Mouse (Mus musculus) forebrain, embryonic 11.5 days (tissue): ENCODE data around the gene Gck. TPM values are rescaled to one million over a fixed set of nuclear protein-coding genes. Genes with fewer than 3 reads are reported as not detected.

ENCODE experiments used
- ATAC-seq: fragments of 200-750 bp; cut with Nextera tagmentation; replicated peaks from 2 replicates; pipeline ENCODE4 v1.8.0; 2017; ENCODE audit warnings: moderate TSS enrichment; ENCODE audit not compliant: low FRiP score
- DNase-seq: peaks from one replicate; pipeline ENCODE4 v3.0.0-alpha.2; 2017; ENCODE audit warnings: low spot score
- H3K27ac ChIP-seq: fragments of 300-500 bp; sonication (generic); 2 replicates; pipeline ENCODE4 v1.5.1; 2014; ENCODE audit warnings: low read depth, low read length
- H3K27me3 ChIP-seq: fragments of 300-500 bp; sonication (generic); 2 replicates; pipeline ENCODE4 v1.6.1; 2014; ENCODE audit warnings: mild to moderate bottlenecking, low read length, mixed read lengths; ENCODE audit not compliant: control insufficient read depth, insufficient read depth
- H3K36me3 ChIP-seq: fragments of 300-500 bp; sonication (generic); 2 replicates; pipeline ENCODE4 v1.6.1; 2014; ENCODE audit warnings: mild to moderate bottlenecking, low read length, moderate library complexity, mixed read lengths; ENCODE audit not compliant: control insufficient read depth, insufficient read depth
- H3K4me1 ChIP-seq: fragments of 300-500 bp; sonication (generic); replicated peaks from 2 replicates; pipeline ENCODE4 v1.6.1; 2014; ENCODE audit warnings: low read length, mixed read lengths; ENCODE audit not compliant: control insufficient read depth, insufficient read depth
- H3K4me2 ChIP-seq: fragments of 300-500 bp; sonication (generic); 2 replicates; pipeline ENCODE4 v1.6.1; 2014; ENCODE audit warnings: low read depth, mild to moderate bottlenecking, low read length, moderate library complexity, mixed read lengths; ENCODE audit not compliant: severe bottlenecking
- H3K4me3 ChIP-seq: fragments of 300-500 bp; sonication (generic); 2 replicates; pipeline ENCODE4 v1.5.1; 2014; ENCODE audit warnings: low read depth, low read length
- H3K9ac ChIP-seq: fragments of 300-500 bp; sonication (generic); 2 replicates; pipeline ENCODE4 v1.6.1; 2014; ENCODE audit warnings: low read length
- H3K9me3 ChIP-seq: fragments of 300-500 bp; sonication (generic); 2 replicates; pipeline ENCODE4 v1.6.1; 2016; ENCODE audit warnings: low read length, mixed read lengths; ENCODE audit not compliant: control insufficient read depth
- WGBS: fragments of 180-500 bp; shearing (Covaris S2); extraction: QIAGEN DNeasy Blood & Tissue Kit; methylation state at CpG from one replicate; pipeline ENCODE4 v1.1.7; 2014; 5-methylcytosine and 5-hydroxymethylcytosine counted together
- polyA plus RNA-seq: library from polyadenylated mRNA; unstranded; fragments of >200 nt; fragmentation: Nextera tagmentation; extraction: Ambion mirVana; gene quantifications from 2 replicates; pipeline ENCODE4 v1.2.1, GENCODE M21; 2014

The Gck gene
- polyA plus RNA-seq, 1 experiment from 2014 or later: 1.8 TPM

DNA sequence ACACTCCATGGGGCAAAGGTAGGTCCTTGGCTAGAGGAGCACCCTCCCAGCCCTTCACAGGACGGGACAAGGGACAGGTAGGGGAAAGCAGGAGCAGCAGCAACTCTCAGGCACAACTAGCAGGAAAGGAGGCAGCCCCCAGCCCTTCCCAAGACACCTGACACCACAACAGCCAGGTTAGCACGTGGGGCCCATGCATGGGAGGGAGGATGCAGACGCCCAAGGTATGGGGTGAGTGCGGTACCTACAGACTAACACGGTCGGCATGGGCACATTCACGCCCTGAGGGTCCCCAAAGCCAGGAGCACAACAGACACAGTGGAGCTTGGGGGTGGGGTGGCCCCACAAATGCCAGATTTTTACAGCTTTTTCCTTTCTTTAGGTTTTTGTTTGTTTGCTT lies 21.3 kb upstream of the Gck start:
- H3K36me3 ChIP-seq: peaks cover 2% of the 10 kb centered on the region; the same call in 1 of the 2 replicates
- no peak overlapping the region for H3K4me2 ChIP-seq
- H3K4me1 ChIP-seq: no peaks in the 10 kb centered on the region
- H3K4me3 ChIP-seq: no peak overlapping the region
- DNase-seq (no peak), ATAC-seq (no peak)
- WGBS: 59% methylated on average over 7 of the region's 7 CpGs
- H3K27me3 ChIP-seq: no peaks in the 10 kb centered on the region
- H3K9ac ChIP-seq: no peak overlapping the region
- no peaks in the 10 kb centered on the region for H3K9me3 ChIP-seq
- H3K27ac ChIP-seq: no peak overlapping the region

DNA sequence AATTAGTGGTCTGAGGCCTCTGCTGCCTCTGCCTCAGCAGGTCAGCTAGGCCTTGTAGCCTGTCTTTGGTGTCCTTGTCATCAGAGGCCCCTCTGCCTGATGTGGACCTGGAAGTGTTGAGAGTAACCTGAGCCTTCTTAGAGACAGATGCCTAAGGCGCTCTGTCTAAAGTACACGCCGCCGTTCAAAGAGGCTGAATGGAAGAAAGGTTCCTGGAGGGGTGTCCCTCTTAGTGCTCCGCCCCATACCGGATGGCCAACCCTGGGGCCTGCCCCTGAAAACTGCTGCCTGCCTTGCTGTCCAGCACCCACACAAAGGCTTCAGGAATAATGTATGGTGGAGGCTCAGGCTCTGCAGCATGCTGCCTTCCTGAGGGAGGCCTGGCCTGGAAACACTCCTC lies 18.3 kb upstream of the Gck start:
- Histone ChIP-seq H3K4me2 (no peak overlapping the region), H3K36me3 (peaks cover 5% of the 10 kb centered on the region)
- DNase-seq: no peak

DNA sequence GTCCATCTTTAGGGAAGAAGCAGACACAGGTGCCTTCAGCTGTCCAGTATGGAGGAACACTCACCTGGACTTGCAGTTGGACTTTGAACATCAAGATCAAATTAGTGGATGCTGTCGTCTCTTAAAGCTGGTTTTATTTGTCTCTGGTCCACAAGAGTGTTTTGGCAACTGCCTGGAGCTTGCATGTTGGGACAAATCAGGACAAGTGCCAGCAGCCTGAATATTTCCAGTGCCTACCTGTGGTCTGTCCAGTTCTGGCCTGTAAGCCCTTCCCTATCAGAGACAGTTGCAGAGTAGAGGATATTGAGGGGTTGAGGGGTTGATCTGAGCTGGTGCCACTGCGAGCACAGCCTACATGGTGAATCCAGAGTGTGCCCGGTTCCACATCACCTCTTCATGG lies 16.9 kb upstream of the Gck start:
- ATAC-seq (no peak), DNase-seq (no peak)
- H3K4me3 ChIP-seq: no peak overlapping the region
- no peak overlapping the region for H3K27ac ChIP-seq
- peaks cover 5% of the 10 kb centered on the region for H3K36me3 ChIP-seq
- no peaks in the 10 kb centered on the region for H3K9me3 ChIP-seq
- H3K4me2 ChIP-seq: no peak overlapping the region
- no peak overlapping the region for H3K9ac ChIP-seq
- H3K27me3 ChIP-seq: no peaks in the 10 kb centered on the region
- H3K4me1 ChIP-seq: no peaks in the 10 kb centered on the region
- WGBS: 92% methylated on average over 3 of the region's 3 CpGs

More for the DNA sequence above, 18.3 kb upstream of the Gck start:
- Histone ChIP-seq H3K4me3 (no peak overlapping the region), H3K4me1 (no peaks in the 10 kb centered on the region), H3K9ac (no peak overlapping the region), H3K27ac (no peak overlapping the region), H3K27me3 (no peaks in the 10 kb centered on the region), H3K9me3 (no peaks in the 10 kb centered on the region)
- no peak for ATAC-seq
- 78% methylated on average over 6 of the region's 6 CpGs for WGBS

DNA sequence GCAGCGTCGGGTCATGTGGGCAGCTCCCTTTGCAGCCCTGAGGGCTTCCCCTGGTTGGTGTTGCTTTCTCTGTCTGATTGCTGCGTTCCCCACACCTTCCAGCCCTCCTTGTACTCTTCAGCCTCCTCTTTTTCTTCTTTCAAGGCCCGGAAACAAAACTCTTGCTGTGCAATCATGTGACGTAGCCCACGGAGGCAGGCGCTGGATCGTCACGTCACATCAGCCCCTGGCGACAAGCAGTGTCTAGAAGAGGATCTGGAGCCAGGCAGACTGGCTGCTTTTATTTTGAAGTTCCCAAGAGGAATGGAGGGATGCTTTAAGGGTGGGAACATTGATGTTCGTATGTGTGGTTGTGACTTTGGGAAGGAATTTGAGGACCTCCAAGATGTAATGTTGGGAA lies 16.0 kb upstream of the Gck start:
- 90% methylated on average over 11 of the region's 11 CpGs for WGBS
- Histone ChIP-seq H3K27me3 (no peaks in the 10 kb centered on the region), H3K27ac (no peak overlapping the region), H3K4me2 (no peak overlapping the region), H3K9me3 (no peaks in the 10 kb centered on the region), H3K9ac (no peak overlapping the region), H3K4me3 (no peak overlapping the region), H3K36me3 (peaks cover 7% of the 10 kb centered on the region), H3K4me1 (no peaks in the 10 kb centered on the region)
- ATAC-seq (no peak), DNase-seq (no peak)

DNA sequence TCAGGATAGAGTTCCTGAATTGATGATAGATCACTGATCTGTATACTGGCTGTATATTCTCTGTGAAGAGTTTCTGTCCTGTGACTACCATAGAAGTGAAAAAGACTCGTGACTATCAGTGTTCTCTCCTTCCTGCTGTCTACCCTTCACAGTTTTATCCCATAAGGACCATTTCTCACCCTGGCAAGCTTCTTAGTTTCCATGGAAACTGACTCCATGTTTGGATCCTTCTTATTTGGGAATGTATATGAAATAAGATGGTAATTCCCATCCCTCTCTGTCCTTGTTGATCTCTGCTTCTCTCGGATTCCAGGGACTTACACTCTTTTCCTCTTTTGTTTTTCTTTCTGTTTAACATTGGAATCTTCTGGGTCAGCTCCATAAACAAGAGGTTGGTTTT lies 10.2 kb upstream of the Gck start:
- no peak for ATAC-seq

DNA sequence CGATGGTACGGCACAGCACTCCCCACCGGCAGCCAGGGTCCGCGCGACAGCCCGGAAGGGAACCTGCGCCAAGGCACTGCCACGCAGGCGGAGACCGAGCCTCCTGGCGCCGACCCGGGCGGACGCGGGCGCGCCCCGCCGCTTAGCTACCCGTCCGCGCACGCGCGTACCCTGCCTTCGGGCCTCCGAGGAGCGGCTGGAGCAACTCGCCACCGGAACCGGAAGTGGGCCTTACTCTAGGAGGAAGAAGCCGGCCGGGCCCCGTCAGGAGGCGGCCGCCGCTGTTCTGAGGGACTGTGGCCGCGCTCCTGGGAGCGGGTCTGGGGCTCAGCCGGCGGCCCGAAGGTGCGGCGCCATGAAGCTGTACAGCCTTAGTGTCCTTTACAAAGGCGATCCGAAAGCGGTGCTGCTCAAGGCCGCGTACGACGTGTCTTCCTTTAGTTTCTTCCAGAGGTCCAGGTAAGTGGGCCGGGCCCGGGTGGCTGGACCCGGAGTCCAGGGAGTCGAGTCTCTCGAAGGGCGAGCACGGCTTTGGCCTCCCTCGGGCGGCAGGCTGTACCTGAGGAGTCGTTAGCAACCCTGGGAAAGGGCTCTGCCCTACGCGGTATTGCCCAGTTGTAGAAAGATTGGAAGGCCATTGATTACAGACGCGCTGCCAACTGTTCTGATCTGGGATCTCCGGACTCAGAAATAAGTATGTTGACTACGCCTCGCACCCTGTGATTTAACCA lies 5.8 kb upstream of the Gck start, which contains the start of gene Ykt6:
Gene Ykt6 (plus strand): TSS at position 148 of the 731 bp plus-strand sequence.
- 1% methylated on average over 71 of the region's 71 CpGs for WGBS

More for the DNA sequence above, 10.2 kb upstream of the Gck start:
- Histone ChIP-seq H3K4me3 (no peak overlapping the region), H3K9ac (no peak overlapping the region), H3K4me1 (peaks cover 7% of the 10 kb centered on the region; the same call in 1 of the 2 replicates), H3K4me2 (no peak overlapping the region), H3K27ac (no peak overlapping the region), H3K27me3 (no peaks in the 10 kb centered on the region), H3K36me3 (peaks cover 6% of the 10 kb centered on the region), H3K9me3 (no peaks in the 10 kb centered on the region)
- no peak for DNase-seq
- WGBS: 72% methylated on average over 2 of the region's 2 CpGs

DNA sequence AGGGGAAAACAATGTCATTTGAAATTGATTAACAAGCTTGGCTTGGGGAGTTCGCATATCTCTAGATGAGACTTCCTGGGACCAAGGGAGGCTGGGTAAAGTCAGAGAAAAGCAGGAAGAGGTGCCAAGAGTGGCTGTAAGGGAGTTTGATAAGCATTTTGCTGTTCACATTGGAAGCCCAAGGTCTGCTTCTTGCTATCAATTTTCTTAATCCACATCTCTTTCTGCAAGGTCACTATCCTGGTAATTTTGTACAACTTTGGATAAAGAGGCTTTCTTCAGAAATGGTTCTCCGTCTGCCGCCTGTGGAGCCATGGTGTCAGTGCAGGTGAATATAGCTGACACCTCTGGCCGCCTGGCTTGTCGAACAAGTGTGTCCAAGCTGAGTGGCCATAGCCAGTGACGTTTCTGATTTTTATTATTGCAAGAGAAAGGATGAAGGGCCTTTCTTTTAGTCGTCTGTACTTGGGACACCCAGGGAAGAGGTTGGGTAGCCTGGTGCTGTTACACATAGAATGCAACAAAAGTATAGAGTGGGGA lies 5.2 kb upstream of the Gck start:
- H3K4me1 ChIP-seq: peaks cover 9% of the 10 kb centered on the region; the same call in 1 of the 2 replicates
- peak overlapping the region; percentile 80 for H3K4me2 ChIP-seq
- H3K4me3 ChIP-seq: peak overlapping the region; percentile 94
- DNase-seq (peak; percentile 71), ATAC-seq (peak; percentile 70)
- H3K9me3 ChIP-seq: no peaks in the 10 kb centered on the region
- H3K27ac ChIP-seq: peak overlapping the region; percentile 76
- WGBS: 8% methylated on average over 7 of the region's 7 CpGs
- H3K9ac ChIP-seq: peak overlapping the region; percentile 93
- no peaks in the 10 kb centered on the region for H3K36me3 ChIP-seq
- H3K27me3 ChIP-seq: no peaks in the 10 kb centered on the region

More for the DNA sequence above, 5.8 kb upstream of the Gck start, which contains the start of gene Ykt6:
- Histone ChIP-seq H3K9ac (peak within 1 kb of the TSS; percentile 93), H3K36me3 (no peaks in the 10 kb centered on the region), H3K4me1 (peaks cover 7% of the 10 kb centered on the region; the same call in 1 of the 2 replicates), H3K9me3 (no peaks in the 10 kb centered on the region), H3K4me3 (peak within 1 kb of the TSS; percentile 94), H3K4me2 (peak within 1 kb of the TSS; percentile 80), H3K27me3 (no peaks in the 10 kb centered on the region), H3K27ac (peak within 1 kb of the TSS; percentile 76)
- ATAC-seq (peak; percentile 96), DNase-seq (peak; percentile 96)

DNA sequence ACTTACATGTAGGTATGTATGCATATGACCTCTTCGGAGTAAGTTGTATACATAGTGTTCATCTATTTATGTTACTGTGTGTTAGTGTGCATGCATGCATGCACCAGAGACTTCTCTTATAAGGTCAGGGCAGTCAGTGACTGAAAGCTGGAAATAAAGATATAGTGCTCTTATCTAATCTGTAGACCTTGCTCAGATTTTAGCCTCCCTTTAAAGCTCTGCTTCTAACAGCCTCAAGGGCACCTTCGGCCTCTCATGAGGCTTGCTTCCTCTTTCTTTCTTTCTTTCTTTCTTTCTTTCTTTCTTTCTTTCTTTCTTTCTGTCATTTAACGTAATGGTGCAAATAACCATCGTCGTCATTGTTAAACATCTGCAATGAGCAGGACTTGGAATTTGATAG lies 4.6 kb upstream of the Gck start:
- no peak overlapping the region for H3K27ac ChIP-seq
- no peak overlapping the region for H3K9ac ChIP-seq
- H3K27me3 ChIP-seq: no peaks in the 10 kb centered on the region
- H3K4me3 ChIP-seq: no peak overlapping the region
- H3K4me2 ChIP-seq: no peak overlapping the region
- no peaks in the 10 kb centered on the region for H3K36me3 ChIP-seq
- DNase-seq (no peak), ATAC-seq (no peak)
- no peaks in the 10 kb centered on the region for H3K9me3 ChIP-seq
- H3K4me1 ChIP-seq: peaks cover 15% of the 10 kb centered on the region; the same call in 1 of the 2 replicates
- 81% methylated on average over 5 of the region's 5 CpGs for WGBS
